Mouse (Mus musculus) common myeloid progenitor, adult 5-6 weeks (primary cell): ENCODE data around the gene Gde1. TPM values are rescaled to one million over a fixed set of nuclear protein-coding genes. Genes with fewer than 3 reads are reported as not detected.

Source experiments
- ATAC-seq: replicated peaks from 2 replicates; pipeline ENCODE4 v1.8.0; 2016; ENCODE audit warnings: low read depth, mild to moderate bottlenecking, moderate TSS enrichment, inconsistent platforms; ENCODE audit not compliant: poor library complexity, severe bottlenecking
- total RNA-seq: library from RNA; stranded (forward); fragments of 200-1000, 187-1606 nt; gene quantifications from 2 replicates; pipeline ENCODE4 v1.2.3, GENCODE M21; 2017

The Gde1 gene
- total RNA-seq, 1 experiment from 2014 or later, result 26.6 TPM

- no peak for ATAC-seq
These were observed 2.4 kb upstream of the Gde1 start for GRCm38 (mm10) chr7:118708002-118708401.

- ATAC-seq, result no peak
These were observed 1.6 kb upstream of the Gde1 start for GRCm38 (mm10) chr7:118707216-118707615.

- no peak for ATAC-seq
These were observed 910 bp upstream of the Gde1 start for GRCm38 (mm10) chr7:118706488-118706887.

GRCm38 (mm10) chr7:118706051-118706450 lies 473 bp upstream of the Gde1 start:
- no peak for ATAC-seq

GRCm38 (mm10) chr7:118704001-118704850 lies 1.4 kb downstream of the Gde1 start:
- no peak for ATAC-seq

- peak; percentile 42 for ATAC-seq
These were observed 2.4 kb downstream of the Gde1 start for GRCm38 (mm10) chr7:118703144-118703561.

- ATAC-seq, result no peak
These were observed 6.7 kb downstream of the Gde1 start for GRCm38 (mm10) chr7:118698882-118699281.

- ATAC-seq, result no peak
These were observed 8.4 kb downstream of the Gde1 start for GRCm38 (mm10) chr7:118697168-118697567.

GRCm38 (mm10) chr7:118696146-118696545 lies 9.4 kb downstream of the Gde1 start:
- no peak for ATAC-seq

- ATAC-seq, result no peak
These were observed 14.3 kb downstream of the Gde1 start for GRCm38 (mm10) chr7:118691287-118691686.

GRCm38 (mm10) chr7:118689088-118689487 lies 16.5 kb downstream of the Gde1 start:
- ATAC-seq, result no peak

GRCm38 (mm10) chr7:118688199-118688598 lies 17.4 kb downstream of the Gde1 start:
- peak; percentile 76 for ATAC-seq

GRCm38 (mm10) chr7:118676826-118677225 lies 28.8 kb downstream of the Gde1 start:
- ATAC-seq, result no peak

GRCm38 (mm10) chr7:118670142-118670541 lies 35.4 kb downstream of the Gde1 start:
- ATAC-seq, result no peak

GRCm38 (mm10) chr7:118667773-118668172 lies 37.8 kb downstream of the Gde1 start:
- no peak for ATAC-seq

- ATAC-seq, result no peak
These were observed 48.8 kb downstream of the Gde1 start for GRCm38 (mm10) chr7:118656730-118657129.

GRCm38 (mm10) chr7:118652572-118653295 lies 52.8 kb downstream of the Gde1 start:
- ATAC-seq, result 0 out of 2 replicates have a peak, but pooled peaks have one; percentile 29

- ATAC-seq, result no peak
These were observed 54.7 kb downstream of the Gde1 start for GRCm38 (mm10) chr7:118650891-118651290.

GRCm38 (mm10) chr7:118650119-118650518 lies 55.5 kb downstream of the Gde1 start:
- no peak for ATAC-seq

GRCm38 (mm10) chr7:118649328-118649727 lies 56.2 kb downstream of the Gde1 start:
- no peak for ATAC-seq

- peak; percentile 50; the same call in 1 of the 2 replicates for ATAC-seq
These were observed 59.3 kb downstream of the Gde1 start for GRCm38 (mm10) chr7:118646237-118646636.
